ENCODE assay signal across 12 mouse cellular contexts in genomic region chr1:66847506-66847905, GRCm38 (mm10). TPM values are rescaled to one million over a fixed set of nuclear protein-coding genes. Genes with fewer than 3 reads are reported as not detected.
A peak's percentile ranks its signal among the peaks of the same experiment; 100 is the strongest.
DNase-seq lines count a peak whose midpoint lies in the region; ATAC-seq and TF ChIP-seq lines count a peak whose summit lies in the region.
"Had no signal": no experiment of that assay in that cellular context is flagged by ENCODE, and none has a peak within 500 bp of the region (broad histone marks: within the 10 kb centered on the region; RNA-seq: fewer than 3 reads in every experiment).

No protein-coding gene starts in this region.

- H3K9ac ChIP-seq in liver, embryonic 14.5 days (replicated peaks) = no peak overlapping the region
- H3K9ac ChIP-seq: heart, embryonic 13.5 days; neural tube, embryonic 13.5 days; stomach, embryonic 15.5 days had no signal

- H3K9me3 ChIP-seq in liver, embryonic 14.5 days (ENCODE audit: control insufficient read depth, low read length) = peaks cover 4% of the 10 kb centered on the region
- H3K9me3 ChIP-seq: neural tube, embryonic 13.5 days had no signal

- ATAC-seq in liver, embryonic 14.5 days (ENCODE audit: insufficient read depth) = no peak

- DNase-seq in heart, postnatal 4 days = peak; percentile 43
- no peak for DNase-seq in heart, postnatal 25 days (ENCODE audit: low spot score)
- peak; percentile 31 to 69 for DNase-seq in spleen, postnatal 10 days (ENCODE audit: low spot score in 2 of 2)
- no peak for DNase-seq in spleen, postnatal 36 days (ENCODE audit: low spot score in 2 of 2)
- DNase-seq in liver, embryonic 14.5 days (ENCODE audit: low read depth in 3 of 3, low spot score in 3 of 3) = no peak
- peak; percentile 23 to 42 for DNase-seq in thymus, postnatal 36 days
- no peak for DNase-seq in left cerebral cortex, postnatal 10 days (ENCODE audit: extremely low spot score in 1 of 2, low spot score in 2 of 2)
- DNase-seq in adrenal gland, postnatal 4 days (ENCODE audit: low spot score in 2 of 2) = no peak

- TF ChIP-seq CTCF in liver, embryonic 14.5 days (IDR thresholded peaks at IDR 0.05; ENCODE audit: low read depth) = peak; percentile 80

- H3K27me3 ChIP-seq in liver, embryonic 14.5 days (ENCODE audit: control insufficient read depth, insufficient read depth, low read length) = no peaks in the 10 kb centered on the region
- H3K27me3 ChIP-seq: heart, embryonic 13.5 days; neural tube, embryonic 13.5 days; stomach, embryonic 15.5 days had no signal

- no peak for TF ChIP-seq EP300 in liver, embryonic 14.5 days (IDR thresholded peaks at IDR 0.05; ENCODE audit: low read depth)

- no peak overlapping the region for H3K4me2 ChIP-seq in liver, embryonic 14.5 days (ENCODE audit: low read depth)
- H3K4me2 ChIP-seq: heart, embryonic 13.5 days; neural tube, embryonic 13.5 days; stomach, embryonic 15.5 days had no signal

- no peaks in the 10 kb centered on the region for H3K4me1 ChIP-seq in liver, embryonic 14.5 days (replicated peaks; ENCODE audit: control insufficient read depth in 2 of 2, insufficient read depth in 2 of 2, low read length in 1 of 2)
- H3K4me1 ChIP-seq: heart, embryonic 13.5 days; neural tube, embryonic 13.5 days; stomach, embryonic 15.5 days had no signal

- peaks cover 18% of the 10 kb centered on the region for H3K36me3 ChIP-seq in liver, embryonic 14.5 days (replicated peaks; ENCODE audit: control insufficient read depth, insufficient read depth, low read depth)

- intact Hi-C loops in heart, postnatal 25 days (cut with DNase I) = loop anchor here (5.0 kb wide), 1 partner anchor 45 kb away; no protein-coding TSS in a partner anchor
- intact Hi-C loops in left cerebral cortex, postnatal 10 days (cut with DNase I) = no loop called here

- WGBS in liver, embryonic 14.5 days (ENCODE audit: insufficient replicate concordance) = 80% methylated on average over 4 of the region's 4 CpGs

- no peak overlapping the region for H3K27ac ChIP-seq in liver, embryonic 14.5 days
- H3K27ac ChIP-seq: heart, embryonic 13.5 days; neural tube, embryonic 13.5 days; stomach, embryonic 15.5 days had no signal

- H3K4me3 ChIP-seq in liver, embryonic 14.5 days (ENCODE audit: insufficient read depth in 1 of 2, low read depth in 2 of 2, low read length in 2 of 2) = no peak overlapping the region
- H3K4me3 ChIP-seq: erythroblast, embryonic 14.5 days; heart, embryonic 13.5 days; neural tube, embryonic 13.5 days; stomach, embryonic 15.5 days had no signal

RNA-seq across cellular contexts. Expression of gene Acadl, which starts 15.6 kb away (rescaled TPM):
- 1,000 to 10,000 TPM; 1,242 to 1,246 TPM for total RNA-seq in heart, postnatal 4 days (2021)
- total RNA-seq in heart, postnatal 25 days (2021) = 1,000 to 10,000 TPM; 1,047 to 1,088 TPM
- 15.5 and 34.8 TPM in 2 replicates for polyA plus RNA-seq in liver, embryonic 14.5 days (2012; rRNA removed)
- 105 TPM in 2 replicates for polyA plus RNA-seq in liver, embryonic 14.5 days (2014; fragmentation: Nextera tagmentation; extraction: Ambion mirVana)
- 10 to 100 TPM; 28.5 to 29.4 TPM for total RNA-seq in left cerebral cortex, postnatal 10 days (2021)
- 100 to 1,000 TPM; 425 to 522 TPM for total RNA-seq in adrenal gland, postnatal 4 days (2021)

RNA-seq across cellular contexts. Expression of gene Kansl1l, which starts 30.1 kb away (rescaled TPM):
- 10 to 100 TPM; 16.7 to 19.1 TPM for total RNA-seq in heart, postnatal 4 days (2021)
- 10 to 100 TPM; 21.7 to 22.9 TPM for total RNA-seq in heart, postnatal 25 days (2021)
- 1.1 and 1.9 TPM in 2 replicates for polyA plus RNA-seq in liver, embryonic 14.5 days (2012; rRNA removed)
- polyA plus RNA-seq in liver, embryonic 14.5 days (2014; fragmentation: Nextera tagmentation; extraction: Ambion mirVana) = 1.9 and 2.5 TPM in 2 replicates
- total RNA-seq in left cerebral cortex, postnatal 10 days (2021) = 10 to 100 TPM in 1 of 2 experiments, 1 to 10 TPM in 1; 9.5 to 12.1 TPM
- 10 to 100 TPM; 25.4 to 26.1 TPM for total RNA-seq in adrenal gland, postnatal 4 days (2021)

Comparison
In these comparisons a context has a peak if more than half of its experiments do, and no peak if none do; other contexts are left out.
1. DNase-seq: peak in heart, postnatal 4 days (single experiment), spleen, postnatal 10 days (2 of 2) and thymus, postnatal 36 days (2 of 2); none in heart, postnatal 25 days (single experiment), spleen, postnatal 36 days (0 of 2), liver, embryonic 14.5 days (0 of 3), left cerebral cortex, postnatal 10 days (0 of 2) and adrenal gland, postnatal 4 days (0 of 2).
2. RNA of gene Acadl, which starts 15.6 kb away (total RNA-seq): 1,242 to 1,246 TPM in heart, postnatal 4 days, 1,047 to 1,088 TPM in heart, postnatal 25 days and 425 to 522 TPM in adrenal gland, postnatal 4 days; 28.5 to 29.4 TPM in left cerebral cortex, postnatal 10 days; every median in the first group is over 10 times any median in the second.